Mouse (Mus musculus): ENCODE data around the gene Slx4. TPM values are rescaled to one million over a fixed set of nuclear protein-coding genes. Genes with fewer than 3 reads are reported as not detected.

Slx4 gene
- polyA plus RNA-seq, 1 experiment from 2014 or later, result 19.9 TPM

DNA sequence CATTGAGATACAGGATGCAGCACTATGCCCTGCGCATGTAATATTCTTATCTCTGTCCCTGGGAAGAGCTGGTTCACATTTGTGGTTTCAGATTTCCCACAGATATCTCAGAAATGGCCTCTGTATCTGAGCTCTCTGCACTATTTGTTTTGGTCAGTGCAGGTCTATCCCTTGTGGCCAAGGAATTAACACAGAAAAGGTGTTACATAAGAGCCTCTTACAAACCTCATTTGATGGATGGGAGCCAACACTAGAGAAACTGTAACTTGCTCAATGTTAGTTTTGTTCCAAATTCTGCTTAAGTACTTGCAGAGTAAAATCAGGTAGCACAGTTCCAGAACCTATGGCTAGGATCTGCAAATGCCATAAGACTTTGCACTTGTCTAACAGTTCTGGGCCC, 69.5 kb downstream of the Slx4 start:
- Histone ChIP-seq H3K36me3 (ENCODE audit: control insufficient read depth, insufficient read depth, low read length) (peaks cover 75% of the 10 kb centered on the region), H3K9me3 (replicated peaks; ENCODE audit: control insufficient read depth, low read length) (no peaks in the 10 kb centered on the region), H3K4me2 (ENCODE audit: low read length) (no peak overlapping the region), H3K27ac (ENCODE audit: low read depth, low read length) (no peak overlapping the region), H3K4me1 (ENCODE audit: control insufficient read depth, insufficient read depth, low read length) (no peaks in the 10 kb centered on the region), H3K9ac (ENCODE audit: low read length) (no peak overlapping the region), H3K4me3 (ENCODE audit: low read depth, low read length) (no peak overlapping the region), H3K27me3 (replicated peaks; ENCODE audit: control insufficient read depth, insufficient read depth, low read length) (no peaks in the 10 kb centered on the region)
- no peak for ATAC-seq
- 100% methylated on average over 1 of the region's 1 CpGs for WGBS
- DNase-seq (ENCODE audit: low spot score), result no peak

GRCm38 (mm10) chr16:3933536-3933935, 70.0 kb downstream of the Slx4 start:
- no peaks in the 10 kb centered on the region for H3K4me1 ChIP-seq (ENCODE audit: control insufficient read depth, insufficient read depth, low read length)
- 93% methylated on average over 6 of the region's 6 CpGs for WGBS
- no peak overlapping the region for H3K9ac ChIP-seq (ENCODE audit: low read length)
- H3K4me3 ChIP-seq (ENCODE audit: low read depth, low read length), result no peak overlapping the region
- ATAC-seq (no peak), DNase-seq (ENCODE audit: low spot score) (no peak)
- no peaks in the 10 kb centered on the region for H3K27me3 ChIP-seq (replicated peaks; ENCODE audit: control insufficient read depth, insufficient read depth, low read length)
- H3K9me3 ChIP-seq (replicated peaks; ENCODE audit: control insufficient read depth, low read length), result no peaks in the 10 kb centered on the region
- H3K4me2 ChIP-seq (ENCODE audit: low read length), result no peak overlapping the region
- no peak overlapping the region for H3K27ac ChIP-seq (ENCODE audit: low read depth, low read length)
- peaks cover 72% of the 10 kb centered on the region for H3K36me3 ChIP-seq (ENCODE audit: control insufficient read depth, insufficient read depth, low read length)

GRCm38 (mm10) chr16:3929151-3929550, 74.4 kb downstream of the Slx4 start:
- DNase-seq (ENCODE audit: low spot score) (no peak), ATAC-seq (no peak)
- 88% methylated on average over 7 of the region's 7 CpGs for WGBS
- H3K4me1 ChIP-seq (ENCODE audit: control insufficient read depth, insufficient read depth, low read length), result no peaks in the 10 kb centered on the region
- no peak overlapping the region for H3K9ac ChIP-seq (ENCODE audit: low read length)
- no peak overlapping the region for H3K27ac ChIP-seq (ENCODE audit: low read depth, low read length)
- H3K4me2 ChIP-seq (ENCODE audit: low read length), result no peak overlapping the region
- no peaks in the 10 kb centered on the region for H3K9me3 ChIP-seq (replicated peaks; ENCODE audit: control insufficient read depth, low read length)
- no peak overlapping the region for H3K4me3 ChIP-seq (ENCODE audit: low read depth, low read length)
- peaks cover 65% of the 10 kb centered on the region for H3K36me3 ChIP-seq (ENCODE audit: control insufficient read depth, insufficient read depth, low read length)
- H3K27me3 ChIP-seq (replicated peaks; ENCODE audit: control insufficient read depth, insufficient read depth, low read length), result no peaks in the 10 kb centered on the region

Other genes with a start within 250 kb of the Slx4 start
- gene Olfr15, start 172.9 kb downstream of the Slx4 start, polyA plus RNA-seq (2014; fragmentation: Nextera tagmentation; extraction: Ambion mirVana), result not detected in 2 replicates
- 1.7 TPM in 2 replicates for gene Zfp174, start 156.5 kb downstream of the Slx4 start, polyA plus RNA-seq (2014; fragmentation: Nextera tagmentation; extraction: Ambion mirVana)
- 68.4 and 83.3 TPM in 2 replicates for gene Naa60, start 131.4 kb downstream of the Slx4 start, polyA plus RNA-seq (2014; fragmentation: Nextera tagmentation; extraction: Ambion mirVana)
- 12.6 and 14.3 TPM in 2 replicates for gene Zfp597, start 119.2 kb downstream of the Slx4 start, polyA plus RNA-seq (2014; fragmentation: Nextera tagmentation; extraction: Ambion mirVana)
- 2.6 and 4.1 TPM in 2 replicates for gene Gm20695, start 119.1 kb downstream of the Slx4 start, polyA plus RNA-seq (2014; fragmentation: Nextera tagmentation; extraction: Ambion mirVana)
- gene 1700037C18Rik, start 95.1 kb downstream of the Slx4 start, polyA plus RNA-seq (2014; fragmentation: Nextera tagmentation; extraction: Ambion mirVana), result 9.6 and 10.0 TPM in 2 replicates
- 35.1 and 35.6 TPM in 2 replicates for gene Cluap1, start 95.0 kb downstream of the Slx4 start, polyA plus RNA-seq (2014; fragmentation: Nextera tagmentation; extraction: Ambion mirVana)
- gene Nlrc3, start 27.1 kb downstream of the Slx4 start, polyA plus RNA-seq (2014; fragmentation: Nextera tagmentation; extraction: Ambion mirVana), result 0.60 and 0.73 TPM in 2 replicates
- 3.3 and 4.8 TPM in 2 replicates for gene Dnase1, start 33.2 kb upstream of the Slx4 start, polyA plus RNA-seq (2014; fragmentation: Nextera tagmentation; extraction: Ambion mirVana)
- 61.2 and 62.7 TPM in 2 replicates for gene Trap1, start 74.1 kb upstream of the Slx4 start, polyA plus RNA-seq (2014; fragmentation: Nextera tagmentation; extraction: Ambion mirVana)
- 35.3 and 36.0 TPM in 2 replicates for gene Crebbp, start 210.2 kb upstream of the Slx4 start, polyA plus RNA-seq (2014; fragmentation: Nextera tagmentation; extraction: Ambion mirVana)

All from forebrain, embryonic 14.5 days (tissue).